12 mouse cellular contexts compared by ENCODE assay signal in the genomic region with DNA sequence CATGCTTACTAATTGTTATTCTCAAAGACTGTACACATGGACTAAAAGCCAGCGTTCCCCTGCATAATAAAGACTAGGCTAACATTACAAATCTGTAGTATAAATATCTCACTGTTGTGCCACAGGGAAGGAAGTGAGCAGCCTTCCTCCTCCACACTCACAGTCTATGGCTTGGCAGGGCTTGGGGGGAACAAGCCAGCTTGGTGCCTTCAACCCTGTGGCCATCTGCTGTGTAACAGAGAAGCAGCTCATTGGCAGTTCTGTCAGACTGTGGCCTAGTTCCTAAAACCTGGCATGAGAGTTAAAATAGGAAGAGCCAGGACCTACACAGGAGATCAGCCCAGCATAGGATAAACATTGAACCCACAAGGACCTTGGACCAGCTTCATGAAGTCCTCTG. TPM values are rescaled to one million over a fixed set of nuclear protein-coding genes. Genes with fewer than 3 reads are reported as not detected.
DNase-seq lines count a peak whose midpoint lies in the region; ATAC-seq and TF ChIP-seq lines count a peak whose summit lies in the region.
"Had no signal": no experiment of that assay in that cellular context is flagged by ENCODE, and none has a peak within 500 bp of the region (broad histone marks: within the 10 kb centered on the region; RNA-seq: fewer than 3 reads in every experiment).

No protein-coding gene starts in this region.

- H3K27ac ChIP-seq in gastrocnemius, adult 2 months, result peak overlapping the region; percentile 43
- H3K27ac ChIP-seq in midbrain, embryonic 14.5 days (replicated peaks; ENCODE audit: low read depth, low read length), result no peak overlapping the region
- H3K27ac ChIP-seq: embryonic facial prominence, embryonic 15.5 days; neural tube, embryonic 12.5 days had no signal

- no peaks in the 10 kb centered on the region for H3K27me3 ChIP-seq in midbrain, embryonic 14.5 days (ENCODE audit: control insufficient read depth, insufficient read depth, low read length)
- H3K27me3 ChIP-seq: embryonic facial prominence, embryonic 15.5 days; neural tube, embryonic 12.5 days; Patski had no signal

- DNase-seq in gastrocnemius, adult 2 months, result no peak
- DNase-seq in gastrocnemius, postnatal 10 days, result no peak
- DNase-seq in A20 (ENCODE audit: low read depth, low spot score), result peak; percentile 36
- peak; percentile 89 to 93 for DNase-seq in cerebellum, postnatal 14 days
- DNase-seq in layer of hippocampus, postnatal 36 days, result peak; percentile 56 to 67
- DNase-seq in ovary, postnatal 10 days (ENCODE audit: low spot score), result no peak
- DNase-seq in midbrain, embryonic 14.5 days, result no peak
- DNase-seq: lung, postnatal 14 days had no signal

- WGBS in midbrain, embryonic 14.5 days, result 86% methylated on average over 1 of the region's 1 CpGs

- no peaks in the 10 kb centered on the region for H3K36me3 ChIP-seq in midbrain, embryonic 14.5 days (ENCODE audit: control insufficient read depth, insufficient read depth, low read length)
- H3K36me3 ChIP-seq: embryonic facial prominence, embryonic 15.5 days; neural tube, embryonic 12.5 days had no signal

- no peaks in the 10 kb centered on the region for H3K9me3 ChIP-seq in midbrain, embryonic 14.5 days (ENCODE audit: control insufficient read depth, low read length)
- H3K9me3 ChIP-seq: embryonic facial prominence, embryonic 15.5 days; neural tube, embryonic 12.5 days had no signal

- intact Hi-C loops in gastrocnemius, adult 2 months (cut with DNase I), result no loop called here

- no peak overlapping the region for H3K9ac ChIP-seq in midbrain, embryonic 14.5 days (replicated peaks; ENCODE audit: low read length)
- H3K9ac ChIP-seq: embryonic facial prominence, embryonic 15.5 days; neural tube, embryonic 12.5 days had no signal

- ATAC-seq in erythroid progenitor cell, adult 5-6 weeks (replicated peaks; ENCODE audit: low FRiP score, poor library complexity, severe bottlenecking), result no peak
- no peak for ATAC-seq in midbrain, embryonic 14.5 days (ENCODE audit: low FRiP score, low TSS enrichment)
- ATAC-seq: Patski had no signal

- no peak overlapping the region for H3K4me3 ChIP-seq in gastrocnemius, adult 2 months
- H3K4me3 ChIP-seq in midbrain, embryonic 14.5 days (replicated peaks; ENCODE audit: low read depth, low read length), result no peak overlapping the region
- H3K4me3 ChIP-seq: embryonic facial prominence, embryonic 15.5 days; neural tube, embryonic 12.5 days had no signal

- no peaks in the 10 kb centered on the region for H3K4me1 ChIP-seq in midbrain, embryonic 14.5 days (ENCODE audit: control insufficient read depth, insufficient read depth, low read length)
- H3K4me1 ChIP-seq: embryonic facial prominence, embryonic 15.5 days; neural tube, embryonic 12.5 days had no signal

- no peak overlapping the region for H3K4me2 ChIP-seq in midbrain, embryonic 14.5 days (ENCODE audit: low read length)
- H3K4me2 ChIP-seq: embryonic facial prominence, embryonic 15.5 days; neural tube, embryonic 12.5 days had no signal

- no peak for TF ChIP-seq CTCF in gastrocnemius, adult 2 months (IDR thresholded peaks at IDR 0.05)

RNA-seq across cellular contexts. Expression of a gene that starts 23.0 kb away (rescaled TPM):
- 10 to 100 TPM; 54.5 to 67.7 TPM for total RNA-seq in gastrocnemius, adult 2 months (2021)
- total RNA-seq in gastrocnemius, postnatal 10 days (2021), result 10 to 100 TPM; 64.3 to 82.0 TPM
- 100 to 1,000 TPM; 280 to 293 TPM for total RNA-seq in layer of hippocampus, postnatal 36 days (2021)
- total RNA-seq in erythroid progenitor cell, adult 5-6 weeks (2015; ENCODE audit: low replicate concordance), result 36.0 and 48.3 TPM in 2 replicates
- 44.3 and 49.8 TPM in 2 replicates for total RNA-seq in erythroid progenitor cell, adult 5-6 weeks (2017; ENCODE audit: low replicate concordance)
- polyA plus RNA-seq in midbrain, embryonic 14.5 days (2014; fragmentation: Nextera tagmentation; extraction: Ambion mirVana), result 17.8 and 20.7 TPM in 2 replicates

Comparison
In these comparisons a context has a peak if more than half of its experiments do, and no peak if none do; other contexts are left out.
1. DNase-seq: peak in A20 (single experiment), cerebellum, postnatal 14 days (2 of 2) and layer of hippocampus, postnatal 36 days (2 of 2); none in gastrocnemius, adult 2 months (single experiment), gastrocnemius, postnatal 10 days (single experiment), ovary, postnatal 10 days (single experiment) and midbrain, embryonic 14.5 days (single experiment).